8 mouse cellular contexts compared by ENCODE assay signal in the genomic region with DNA sequence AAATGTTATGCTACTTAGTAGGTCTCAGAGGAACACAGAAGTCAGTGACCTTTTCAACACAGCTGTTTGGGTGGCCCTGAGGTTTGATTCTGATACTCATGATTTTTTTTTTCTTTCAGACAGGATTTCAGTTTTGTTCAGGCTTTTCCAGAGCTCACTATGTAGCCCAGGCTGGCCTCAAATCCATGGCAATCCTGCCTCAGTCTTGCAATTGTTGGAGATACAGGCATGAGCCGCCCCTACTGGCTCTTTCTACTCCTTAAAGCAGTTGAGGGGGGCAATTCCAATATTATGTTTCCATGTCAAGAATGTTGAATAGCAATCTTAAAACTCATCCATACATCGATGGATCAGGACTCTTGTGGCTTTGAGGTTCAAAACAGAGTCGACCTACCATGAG. TPM values are rescaled to one million over a fixed set of nuclear protein-coding genes. Genes with fewer than 3 reads are reported as not detected.
A peak's percentile ranks its signal among the peaks of the same experiment; 100 is the strongest.
DNase-seq lines count a peak whose midpoint lies in the region; ATAC-seq and TF ChIP-seq lines count a peak whose summit lies in the region.

No protein-coding gene starts in this region.

- no peak for TF ChIP-seq POLR2A in bone marrow macrophage, adult 2 months (IDR thresholded peaks at IDR 0.05; ENCODE audit: borderline replicate concordance, low read depth, low read length)

- peaks cover 25% of the 10 kb centered on the region for H3K36me3 ChIP-seq in heart, embryonic 13.5 days
- peaks cover 24% of the 10 kb centered on the region for H3K36me3 ChIP-seq in hindbrain, embryonic 10.5 days
- peaks cover 16% of the 10 kb centered on the region; the same call in 1 of the 2 replicates for H3K36me3 ChIP-seq in macrophage (ENCODE audit: inconsistent target)

- no peaks in the 10 kb centered on the region for H3K27me3 ChIP-seq in heart, embryonic 13.5 days (replicated peaks)
- no peaks in the 10 kb centered on the region for H3K27me3 ChIP-seq in hindbrain, embryonic 10.5 days (ENCODE audit: insufficient read depth, poor library complexity, severe bottlenecking)

- intact Hi-C loops in heart, postnatal 25 days (cut with DNase I): loop anchor here (5.0 kb wide), 3 partner anchors 66 to 731 kb away; a partner anchor contains a TSS

- no peak for ATAC-seq in heart, embryonic 13.5 days (ENCODE audit: extremely low read depth, insufficient number of reproducible peaks, low FRiP score, low TSS enrichment)
- no peak for ATAC-seq in CD4-positive, CD25-positive, alpha-beta regulatory T cell, adult 4 months

- H3K9ac ChIP-seq in heart, embryonic 13.5 days: peak overlapping the region; percentile 71

- peak overlapping the region; percentile 36 for H3K4me3 ChIP-seq in heart, embryonic 13.5 days
- 0 out of 2 replicates have a peak overlapping the region, but pooled peaks have one; percentile 8 for H3K4me3 ChIP-seq in bone marrow macrophage, adult 2 months (ENCODE audit: insufficient read depth, low read length)
- H3K4me3 ChIP-seq in hindbrain, embryonic 10.5 days: peak overlapping the region; percentile 78
- H3K4me3 ChIP-seq in macrophage (ENCODE audit: inconsistent target): peak overlapping the region; percentile 7; the same call in 1 of the 2 replicates

- H3K4me1 ChIP-seq in heart, embryonic 13.5 days: peaks cover 15% of the 10 kb centered on the region
- H3K4me1 ChIP-seq in bone marrow macrophage, adult 2 months (ENCODE audit: control insufficient read depth, insufficient read depth, low read length): peaks cover 4% of the 10 kb centered on the region
- H3K4me1 ChIP-seq in hindbrain, embryonic 10.5 days (replicated peaks): peaks cover 21% of the 10 kb centered on the region

- no peaks in the 10 kb centered on the region for H3K79me2 ChIP-seq in macrophage (ENCODE audit: inconsistent target)

- TF ChIP-seq CTCF in bone marrow macrophage, adult 2 months (IDR thresholded peaks at IDR 0.05; ENCODE audit: low read depth, low read length): no peak

- H3K27ac ChIP-seq in heart, embryonic 13.5 days (replicated peaks): peak overlapping the region; percentile 62
- H3K27ac ChIP-seq in bone marrow macrophage, adult 2 months (ENCODE audit: insufficient read depth, low read depth, low read length): peak overlapping the region; percentile 37
- H3K27ac ChIP-seq in hindbrain, embryonic 10.5 days: peak overlapping the region; percentile 92
- H3K27ac ChIP-seq in macrophage: peak overlapping the region; percentile 34

- DNase-seq in heart, postnatal 25 days (ENCODE audit: low spot score): no peak
- no peak for DNase-seq in hindbrain, embryonic 10.5 days (ENCODE audit: low spot score)
- DNase-seq in layer of hippocampus, postnatal 36 days: no peak
- no peak for DNase-seq in adrenal gland, postnatal 36 days

- WGBS in heart, embryonic 13.5 days: 55% methylated on average over 3 of the region's 3 CpGs
- 75% methylated on average over 3 of the region's 3 CpGs for WGBS in hindbrain, embryonic 10.5 days
- WGBS in macrophage (ENCODE audit: missing documents): 62% methylated on average over 3 of the region's 3 CpGs

- peak overlapping the region; percentile 62 for H3K4me2 ChIP-seq in heart, embryonic 13.5 days

- H3K9me3 ChIP-seq in heart, embryonic 13.5 days: no peaks in the 10 kb centered on the region
- no peaks in the 10 kb centered on the region for H3K9me3 ChIP-seq in hindbrain, embryonic 10.5 days

RNA-seq across cellular contexts. Expression of a gene that starts 0.5 kb away (rescaled TPM):
- 115 and 121 TPM in 2 replicates for polyA plus RNA-seq in heart, embryonic 13.5 days (2015; fragmentation: Nextera tagmentation; extraction: Ambion mirVana)
- 10 to 100 TPM; 81.8 to 82.7 TPM for total RNA-seq in heart, postnatal 25 days (2021)
- polyA plus RNA-seq in bone marrow macrophage, adult 2 months (2012; ENCODE audit: insufficient read depth, insufficient read length, missing spikeins): 39.3 and 43.3 TPM in 2 replicates
- 154 and 199 TPM in 2 replicates for polyA plus RNA-seq in hindbrain, embryonic 10.5 days (2016; fragmentation: Nextera tagmentation; extraction: Ambion mirVana)
- total RNA-seq in macrophage (2018; cell fraction: chromatin; rRNA removed): 10 to 100 TPM in 25 of 26 experiments, 1 to 10 TPM in 1; 7.2 to 47.7 (median 25.7) TPM
- 10 to 100 TPM; 23.1 to 38.4 (median 32.1) TPM for total RNA-seq in macrophage (2018; cell fraction: cytosol; rRNA removed)
- 10 to 100 TPM in 25 of 26 experiments, 1 to 10 TPM in 1; 5.9 to 29.6 (median 18.9) TPM for total RNA-seq in macrophage (2018; cell fraction: nucleus; rRNA removed)
- 28.9 to 35.0 TPM (median 29.8 TPM) in 3 replicates for polyA plus RNA-seq in macrophage (2018)
- 10 to 100 TPM; 56.0 to 90.5 TPM for polyA plus RNA-seq in CD4-positive, CD25-positive, alpha-beta regulatory T cell, adult 4 months (2017; shearing (Covaris generic))
- total RNA-seq in layer of hippocampus, postnatal 36 days (2021): 10 to 100 TPM; 39.4 to 46.7 TPM
- total RNA-seq in adrenal gland, postnatal 36 days (2021): 100 to 1,000 TPM in 1 of 2 experiments, 10 to 100 TPM in 1; 88.1 to 112 TPM

RNA-seq across cellular contexts. Expression of a gene that starts 40.1 kb away (rescaled TPM):
- polyA plus RNA-seq in heart, embryonic 13.5 days (2015; fragmentation: Nextera tagmentation; extraction: Ambion mirVana): 0.75 TPM in 1 of 2 replicates, not detected in the other
- not detected for total RNA-seq in heart, postnatal 25 days (2021)
- not detected in 2 replicates for polyA plus RNA-seq in bone marrow macrophage, adult 2 months (2012; ENCODE audit: insufficient read depth, insufficient read length, missing spikeins)
- polyA plus RNA-seq in hindbrain, embryonic 10.5 days (2016; fragmentation: Nextera tagmentation; extraction: Ambion mirVana): 7.5 and 22.3 TPM in 2 replicates
- not detected for total RNA-seq in macrophage (2018; cell fraction: chromatin; rRNA removed)
- not detected for total RNA-seq in macrophage (2018; cell fraction: cytosol; rRNA removed)
- total RNA-seq in macrophage (2018; cell fraction: nucleus; rRNA removed): not detected
- polyA plus RNA-seq in macrophage (2018): not detected in 3 replicates
- not detected for polyA plus RNA-seq in CD4-positive, CD25-positive, alpha-beta regulatory T cell, adult 4 months (2017; shearing (Covaris generic))
- 100 to 1,000 TPM in 1 of 2 experiments, 10 to 100 TPM in 1; 81.7 to 106 TPM for total RNA-seq in layer of hippocampus, postnatal 36 days (2021)
- 100 to 1,000 TPM in 1 of 2 experiments, 10 to 100 TPM in 1; 90.7 to 118 TPM for total RNA-seq in adrenal gland, postnatal 36 days (2021)

RNA-seq across cellular contexts. Expression of a gene that starts 41.8 kb away (rescaled TPM):
- polyA plus RNA-seq in heart, embryonic 13.5 days (2015; fragmentation: Nextera tagmentation; extraction: Ambion mirVana): 393 and 426 TPM in 2 replicates
- 1,000 to 10,000 TPM; 1,261 to 1,294 TPM for total RNA-seq in heart, postnatal 25 days (2021)
- polyA plus RNA-seq in bone marrow macrophage, adult 2 months (2012; ENCODE audit: insufficient read depth, insufficient read length, missing spikeins): 0.70 TPM in 1 of 2 replicates, not detected in the other
- polyA plus RNA-seq in hindbrain, embryonic 10.5 days (2016; fragmentation: Nextera tagmentation; extraction: Ambion mirVana): 3.8 and 4.5 TPM in 2 replicates
- 1 to 10 TPM in 1 of 26 experiments, not detected in 25; 1.3 TPM for total RNA-seq in macrophage (2018; cell fraction: chromatin; rRNA removed)
- not detected for total RNA-seq in macrophage (2018; cell fraction: cytosol; rRNA removed)
- under 1 TPM in 1 of 26 experiments, not detected in 25; 0.27 TPM for total RNA-seq in macrophage (2018; cell fraction: nucleus; rRNA removed)
- not detected in 3 replicates for polyA plus RNA-seq in macrophage (2018)
- polyA plus RNA-seq in CD4-positive, CD25-positive, alpha-beta regulatory T cell, adult 4 months (2017; shearing (Covaris generic)): not detected
- total RNA-seq in layer of hippocampus, postnatal 36 days (2021): 1 to 10 TPM in 1 of 2 experiments, under 1 TPM in 1; 0.72 to 1.1 TPM
- 10 to 100 TPM; 18.6 to 19.5 TPM for total RNA-seq in adrenal gland, postnatal 36 days (2021)

RNA-seq across cellular contexts. Expression of a gene that starts 54.0 kb away (rescaled TPM):
- 0.40 and 0.87 TPM in 2 replicates for polyA plus RNA-seq in heart, embryonic 13.5 days (2015; fragmentation: Nextera tagmentation; extraction: Ambion mirVana)
- total RNA-seq in heart, postnatal 25 days (2021): under 1 TPM; 0.86 to 0.92 TPM
- polyA plus RNA-seq in bone marrow macrophage, adult 2 months (2012; ENCODE audit: insufficient read depth, insufficient read length, missing spikeins): 0.60 and 0.94 TPM in 2 replicates
- polyA plus RNA-seq in hindbrain, embryonic 10.5 days (2016; fragmentation: Nextera tagmentation; extraction: Ambion mirVana): 3.9 and 7.9 TPM in 2 replicates
- total RNA-seq in macrophage (2018; cell fraction: chromatin; rRNA removed): 1 to 10 TPM in 2 of 26 experiments, under 1 TPM in 5, not detected in 19; 0.69 to 2.1 (median 0.81) TPM
- under 1 TPM in 15 of 26 experiments, not detected in 11; 0.03 to 0.50 (median 0.05) TPM for total RNA-seq in macrophage (2018; cell fraction: cytosol; rRNA removed)
- total RNA-seq in macrophage (2018; cell fraction: nucleus; rRNA removed): 1 to 10 TPM in 2 of 26 experiments, under 1 TPM in 3, not detected in 21; 0.12 to 2.3 (median 0.62) TPM
- 0.04 to 0.26 TPM in 2 of 3 replicates, not detected in the other for polyA plus RNA-seq in macrophage (2018)
- polyA plus RNA-seq in CD4-positive, CD25-positive, alpha-beta regulatory T cell, adult 4 months (2017; shearing (Covaris generic)): under 1 TPM; 0.22 to 0.61 TPM
- 100 to 1,000 TPM; 372 to 375 TPM for total RNA-seq in layer of hippocampus, postnatal 36 days (2021)
- total RNA-seq in adrenal gland, postnatal 36 days (2021): 10 to 100 TPM; 38.2 to 54.2 TPM

RNA-seq across cellular contexts. Expression of a gene that starts 56.8 kb away (rescaled TPM):
- 55.1 and 58.8 TPM in 2 replicates for polyA plus RNA-seq in heart, embryonic 13.5 days (2015; fragmentation: Nextera tagmentation; extraction: Ambion mirVana)
- total RNA-seq in heart, postnatal 25 days (2021): 100 to 1,000 TPM; 141 to 144 TPM
- polyA plus RNA-seq in bone marrow macrophage, adult 2 months (2012; ENCODE audit: insufficient read depth, insufficient read length, missing spikeins): 32.4 and 36.2 TPM in 2 replicates
- 19.0 and 20.2 TPM in 2 replicates for polyA plus RNA-seq in hindbrain, embryonic 10.5 days (2016; fragmentation: Nextera tagmentation; extraction: Ambion mirVana)
- total RNA-seq in macrophage (2018; cell fraction: chromatin; rRNA removed): 100 to 1,000 TPM in 23 of 26 experiments, 10 to 100 TPM in 3; 27.7 to 350 (median 221) TPM
- total RNA-seq in macrophage (2018; cell fraction: cytosol; rRNA removed): 100 to 1,000 TPM in 25 of 26 experiments, 10 to 100 TPM in 1; 96.2 to 181 (median 153) TPM
- total RNA-seq in macrophage (2018; cell fraction: nucleus; rRNA removed): 100 to 1,000 TPM in 21 of 26 experiments, 10 to 100 TPM in 5; 41.9 to 238 (median 169) TPM
- polyA plus RNA-seq in macrophage (2018): 98.9 to 144 TPM (median 121 TPM) in 3 replicates
- under 1 TPM in 1 of 2 experiments, not detected in 1; 0.03 TPM for polyA plus RNA-seq in CD4-positive, CD25-positive, alpha-beta regulatory T cell, adult 4 months (2017; shearing (Covaris generic))
- 100 to 1,000 TPM; 166 to 180 TPM for total RNA-seq in layer of hippocampus, postnatal 36 days (2021)
- total RNA-seq in adrenal gland, postnatal 36 days (2021): 10 to 100 TPM in 1 of 2 experiments, 1 to 10 TPM in 1; 9.8 to 10.8 TPM

Comparison
In these comparisons a context has a peak if more than half of its experiments do, and no peak if none do; other contexts are left out.
1. H3K27ac ChIP-seq: peak in every context shown above with its lines; median percentile 92 in hindbrain, embryonic 10.5 days; 62 in heart, embryonic 13.5 days; 37 in bone marrow macrophage, adult 2 months; 34 in macrophage.
2. H3K4me3 ChIP-seq: peak in every context shown above with its lines; median percentile 78 in hindbrain, embryonic 10.5 days; 36 in heart, embryonic 13.5 days; 8 in bone marrow macrophage, adult 2 months; 7 in macrophage.
3. RNA of a gene that starts 41.8 kb away (polyA plus RNA-seq): 393 to 426 TPM in heart, embryonic 13.5 days; 3.8 to 4.5 TPM in hindbrain, embryonic 10.5 days, 0.70 TPM in bone marrow macrophage, adult 2 months, not detected in CD4-positive, CD25-positive, alpha-beta regulatory T cell, adult 4 months and not detected in macrophage; every median in the first group is over 10 times any median in the second.